Mouse (Mus musculus) urinary bladder, postnatal 4 days (tissue): ENCODE measurements around the gene Pabpc1l.

Experiments used
- DNase-seq, 2 experiments: peaks; one replicate each; pipeline ENCODE4 v3.0.0; 2021 to 2022; ENCODE audit warnings: low spot score in 2 of 2

Gene Pabpc1l

GRCm38 (mm10) chr2:164083609-164084341 lies 58.5 kb downstream of the Pabpc1l start:
- no peak for DNase-seq

- DNase-seq, result no peak
Measured at GRCm38 (mm10) chr2:164084342-164084700, 59.1 kb downstream of the Pabpc1l start.

GRCm38 (mm10) chr2:164087416-164088017 lies 62.3 kb downstream of the Pabpc1l start:
- no peak for DNase-seq

- DNase-seq, result no peak
Measured at GRCm38 (mm10) chr2:164089508-164089907, 64.3 kb downstream of the Pabpc1l start.

- no peak for DNase-seq
Measured at GRCm38 (mm10) chr2:164094152-164094551, 68.9 kb downstream of the Pabpc1l start.

- no peak for DNase-seq
Measured at GRCm38 (mm10) chr2:164098603-164099250, 73.5 kb downstream of the Pabpc1l start.
